Mouse (Mus musculus) olfactory bulb, adult 2 months (tissue): ENCODE results near the gene Apbb2. TPM values are rescaled to one million over a fixed set of nuclear protein-coding genes. Genes with fewer than 3 reads are reported as not detected.

Experiments
- H3K27ac ChIP-seq: fragments of 200-500 bp; 2 replicates; pipeline ENCODE4 v1.5.1; 2012; ENCODE audit warnings: low read depth, low read length; ENCODE audit not compliant: insufficient read depth
- H3K4me1 ChIP-seq: fragments of 200-500 bp; 2 replicates; pipeline ENCODE4 v1.6.1; 2012; ENCODE audit warnings: low read length; ENCODE audit not compliant: control insufficient read depth, insufficient read depth
- H3K4me3 ChIP-seq: fragments of 200-500 bp; 2 replicates; pipeline ENCODE4 v1.5.1; 2012; ENCODE audit warnings: mild to moderate bottlenecking, low read depth, low read length, moderate library complexity; ENCODE audit not compliant: insufficient read depth
- CTCF ChIP-seq: fragments of 200-500 bp; IDR thresholded peaks from 2 replicates; pipeline ENCODE4 v1.5.1; 2012; ENCODE audit warnings: low read depth, mild to moderate bottlenecking, low read length, moderate library complexity; ENCODE audit not compliant: insufficient read depth
- POLR2A ChIP-seq: fragments of 200-500 bp; IDR thresholded peaks from 2 replicates; pipeline ENCODE4 v1.6.1; 2012; ENCODE audit warnings: mild to moderate bottlenecking, low read depth, low read length, moderate library complexity; ENCODE audit not compliant: insufficient read depth
- WGBS: fragments of 180-500 bp; shearing (Covaris S2); methylation state at CpG from one replicate; pipeline ENCODE4 v1.1.7; 2018; 5-methylcytosine and 5-hydroxymethylcytosine counted together
- polyA plus RNA-seq: library from polyadenylated mRNA; stranded (reverse); fragments of >200 nt; gene quantifications from 2 replicates; pipeline ENCODE4 v1.2.4, GENCODE M21; 2012; ENCODE audit warnings: low replicate concordance; ENCODE audit not compliant: missing spikeins, insufficient read depth, insufficient read length

The Apbb2 gene
- polyA plus RNA-seq, 1 experiment, result not detected

DNA sequence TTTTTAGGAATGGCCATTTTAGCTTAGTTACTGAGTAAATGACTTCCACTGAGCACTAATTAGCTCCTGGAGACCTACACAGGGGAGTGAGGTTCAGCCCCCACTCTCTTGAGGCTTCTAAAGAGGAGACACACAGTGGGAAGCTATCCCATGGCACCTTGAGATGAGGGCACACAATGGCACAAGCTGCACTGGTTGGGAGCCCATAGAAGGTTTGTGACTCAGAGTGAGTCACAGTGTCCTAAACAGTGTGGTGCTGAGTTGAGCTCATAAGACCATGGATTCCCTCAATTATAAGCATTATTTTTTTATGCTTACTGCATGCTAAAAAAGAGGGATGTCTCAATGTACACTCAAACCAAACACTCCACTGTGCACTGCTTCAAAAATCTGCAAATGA, 247.5 kb downstream of the Apbb2 start:
- Histone ChIP-seq H3K4me3 (no peak overlapping the region), H3K27ac (no peak overlapping the region), H3K4me1 (peaks cover 3% of the 10 kb centered on the region; the same call in 1 of the 2 replicates)
- no peak for TF ChIP-seq CTCF
- TF ChIP-seq POLR2A, result no peak

DNA sequence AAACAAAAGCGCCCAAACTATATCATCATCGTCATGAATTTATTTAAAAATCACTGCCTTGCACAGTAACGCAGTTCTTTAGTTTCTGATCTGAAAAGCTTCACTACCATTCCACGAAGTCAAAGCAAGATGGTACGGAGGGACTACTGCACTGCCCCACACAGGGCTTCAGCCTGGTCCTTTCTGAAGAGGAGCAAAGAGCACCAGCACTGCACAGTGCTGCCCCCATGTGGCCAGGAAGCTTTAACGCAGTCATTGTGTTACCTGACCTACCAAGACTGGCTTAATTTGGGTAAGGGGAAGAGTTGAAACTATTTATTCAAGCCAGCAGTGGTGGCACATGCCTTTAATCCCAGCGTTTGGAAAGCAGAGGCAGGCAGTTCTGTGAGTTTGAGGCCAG, 249.6 kb downstream of the Apbb2 start:
- H3K4me1 ChIP-seq, result peaks cover 3% of the 10 kb centered on the region; the same call in 1 of the 2 replicates
- H3K27ac ChIP-seq, result no peak overlapping the region
- 50% methylated on average over 7 of the region's 7 CpGs for whole genome bisulfite sequencing
- no peak for TF ChIP-seq POLR2A
- peak; percentile 71 for TF ChIP-seq CTCF
- H3K4me3 ChIP-seq, result no peak overlapping the region

DNA sequence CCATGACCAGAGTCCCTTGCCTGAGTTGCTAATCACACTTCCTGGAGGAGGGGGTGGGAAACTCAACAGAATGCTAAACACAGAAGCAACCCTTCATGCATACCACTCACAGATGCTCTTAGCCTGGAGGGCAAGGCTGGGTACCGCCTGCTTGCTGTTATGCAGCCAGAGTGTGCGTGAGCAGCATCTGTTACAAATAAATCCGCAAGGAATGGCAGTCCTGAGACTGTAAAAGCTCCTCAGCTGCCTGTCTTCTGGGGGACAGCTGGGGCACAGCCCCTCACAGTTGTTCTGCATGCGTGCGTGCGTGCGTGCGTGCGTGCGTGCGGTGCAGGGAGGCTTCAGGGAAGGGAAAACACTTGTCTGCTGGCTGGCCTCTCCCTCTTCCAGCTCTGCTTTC, 250.9 kb downstream of the Apbb2 start:
- Histone ChIP-seq H3K27ac (no peak overlapping the region), H3K4me1 (peaks cover 3% of the 10 kb centered on the region; the same call in 1 of the 2 replicates), H3K4me3 (no peak overlapping the region)
- TF ChIP-seq POLR2A, result no peak
- no peak for TF ChIP-seq CTCF
- WGBS, result 86% methylated on average over 11 of the region's 11 CpGs

DNA sequence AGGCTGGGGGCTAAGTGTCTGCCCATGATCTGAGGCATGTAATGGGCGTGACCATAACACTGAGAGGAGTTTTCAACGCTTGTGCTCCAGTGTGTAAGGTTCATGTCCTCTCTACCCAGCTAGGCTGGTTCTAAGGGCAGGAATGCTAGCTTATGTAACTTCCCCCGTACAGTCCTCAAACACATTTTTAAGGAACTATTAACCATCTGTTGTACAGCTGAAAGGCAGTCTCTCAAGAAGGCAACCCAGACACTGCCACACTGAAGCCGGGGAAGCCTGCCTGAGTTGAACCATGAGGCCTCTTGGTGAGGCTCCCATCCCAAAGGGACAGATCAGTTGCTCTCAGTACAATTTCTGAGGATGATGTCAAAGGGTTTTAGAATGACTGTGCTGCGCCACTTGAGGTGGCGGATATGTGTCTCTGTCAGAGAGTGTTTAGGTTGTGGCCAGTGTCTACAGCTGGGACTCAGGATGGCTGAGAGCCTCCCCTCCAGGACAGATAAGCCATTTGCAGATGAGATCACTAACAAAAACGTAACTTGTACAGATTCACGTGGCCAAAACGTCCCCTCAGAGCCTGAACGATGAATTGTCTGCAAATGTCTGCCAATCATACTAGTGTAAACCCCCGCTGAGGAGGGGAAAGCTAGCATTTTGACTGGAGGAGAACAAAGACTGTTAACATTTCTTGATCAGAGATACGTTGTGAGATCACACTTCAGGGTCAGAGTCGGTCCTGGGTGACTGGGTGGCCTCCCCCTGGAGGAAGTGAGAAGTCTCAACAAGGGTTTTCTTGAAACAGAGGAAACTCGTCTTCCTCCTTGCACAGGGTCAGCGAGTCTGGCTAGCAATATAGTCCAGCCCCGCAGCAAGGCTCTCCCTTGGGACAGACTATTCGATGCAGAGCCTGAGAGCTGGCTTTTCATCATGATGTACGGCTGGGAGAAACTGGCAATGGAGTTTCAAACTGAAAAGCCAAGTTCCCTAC, 255.0 kb downstream of the Apbb2 start:
- WGBS, result 84% methylated on average over 18 of the region's 18 CpGs

DNA sequence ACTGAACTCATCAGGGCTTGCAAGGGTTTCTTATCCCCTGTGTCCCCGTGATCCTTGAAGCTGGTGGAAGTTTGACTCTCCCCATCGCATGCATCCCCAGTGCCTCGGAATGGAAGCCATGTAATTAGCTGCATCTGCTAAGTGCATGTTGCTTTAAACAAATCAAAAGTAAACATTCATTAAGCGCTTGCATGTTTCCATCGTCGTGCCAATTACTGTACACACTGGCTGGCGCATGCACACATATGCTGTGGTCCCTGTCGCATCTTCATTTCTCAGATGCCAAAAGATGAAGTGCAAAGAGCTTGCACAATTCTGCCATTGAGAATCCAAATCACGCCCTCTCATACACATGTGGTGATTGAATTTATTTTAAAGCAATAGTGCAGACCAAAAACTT, 257.8 kb downstream of the Apbb2 start:
- WGBS, result 24% methylated on average over 9 of the region's 9 CpGs
- peaks cover 12% of the 10 kb centered on the region for H3K4me1 ChIP-seq
- no peak overlapping the region for H3K4me3 ChIP-seq
- H3K27ac ChIP-seq, result no peak overlapping the region
- TF ChIP-seq POLR2A, result no peak
- TF ChIP-seq CTCF, result no peak

More for the DNA sequence above, 255.0 kb downstream of the Apbb2 start:
- peaks cover 12% of the 10 kb centered on the region for H3K4me1 ChIP-seq
- no peak overlapping the region for H3K4me3 ChIP-seq
- H3K27ac ChIP-seq, result no peak overlapping the region
- no peak for TF ChIP-seq POLR2A
- TF ChIP-seq CTCF, result no peak

DNA sequence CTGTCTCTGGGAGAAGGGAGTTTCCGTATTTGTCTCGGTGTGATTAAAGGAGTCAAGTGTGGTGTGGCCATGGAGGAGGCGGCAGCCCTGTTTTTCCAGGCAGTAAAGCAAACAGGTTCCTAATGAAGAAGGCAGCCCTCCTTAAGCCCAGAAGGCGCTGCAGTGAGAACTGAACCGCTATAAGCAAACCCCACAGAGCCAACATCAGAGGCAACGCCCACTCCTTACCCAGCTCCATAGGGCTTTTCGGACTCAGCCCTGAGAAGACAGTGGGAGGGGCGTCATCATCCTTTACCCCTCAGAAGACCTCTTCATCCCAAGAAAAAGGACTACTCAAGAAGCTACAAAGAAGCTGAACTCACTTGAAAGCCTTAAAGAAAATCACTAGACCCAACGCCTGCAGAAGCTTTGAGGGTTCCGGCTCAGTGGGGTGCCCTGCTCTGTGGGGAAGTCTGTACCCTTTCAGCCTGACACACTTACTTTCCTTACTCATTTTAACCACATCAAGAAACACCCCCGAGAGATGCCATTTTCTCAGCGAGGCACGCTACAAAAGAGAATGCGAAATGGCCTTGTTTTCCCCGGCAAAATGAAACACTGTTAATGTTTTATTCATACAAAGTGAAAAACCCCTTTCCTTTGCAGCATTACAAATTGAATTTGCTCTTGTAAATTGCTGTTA, 258.7 kb downstream of the Apbb2 start:
- 45% methylated on average over 15 of the region's 15 CpGs for WGBS
- TF ChIP-seq CTCF (no peak), POLR2A (no peak)
- Histone ChIP-seq H3K27ac (no peak overlapping the region), H3K4me1 (peaks cover 12% of the 10 kb centered on the region), H3K4me3 (no peak overlapping the region)

DNA sequence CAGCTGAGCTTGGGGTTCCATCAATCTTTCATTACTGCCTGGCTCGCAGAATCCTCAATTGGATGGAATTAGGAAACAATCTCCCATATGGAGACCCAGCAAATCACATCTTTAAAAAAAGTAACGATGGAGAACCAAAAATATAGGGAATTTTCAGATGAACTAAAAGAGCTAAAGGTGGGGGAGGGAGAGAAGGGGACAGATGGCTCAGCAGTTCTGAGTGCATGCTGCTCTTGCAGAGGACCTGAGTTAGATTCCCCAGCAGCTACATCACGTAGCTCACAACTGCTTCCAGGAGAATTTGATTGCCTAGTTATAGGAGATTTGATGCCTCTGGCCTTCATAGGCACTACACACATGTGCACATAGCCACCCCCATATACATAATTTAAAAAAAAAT, 263.4 kb downstream of the Apbb2 start:
- WGBS, result 96% methylated on average over 3 of the region's 3 CpGs
- peaks cover 7% of the 10 kb centered on the region; the same call in 1 of the 2 replicates for H3K4me1 ChIP-seq
- TF ChIP-seq POLR2A (no peak), CTCF (no peak)
- H3K27ac ChIP-seq, result no peak overlapping the region
- H3K4me3 ChIP-seq, result no peak overlapping the region

DNA sequence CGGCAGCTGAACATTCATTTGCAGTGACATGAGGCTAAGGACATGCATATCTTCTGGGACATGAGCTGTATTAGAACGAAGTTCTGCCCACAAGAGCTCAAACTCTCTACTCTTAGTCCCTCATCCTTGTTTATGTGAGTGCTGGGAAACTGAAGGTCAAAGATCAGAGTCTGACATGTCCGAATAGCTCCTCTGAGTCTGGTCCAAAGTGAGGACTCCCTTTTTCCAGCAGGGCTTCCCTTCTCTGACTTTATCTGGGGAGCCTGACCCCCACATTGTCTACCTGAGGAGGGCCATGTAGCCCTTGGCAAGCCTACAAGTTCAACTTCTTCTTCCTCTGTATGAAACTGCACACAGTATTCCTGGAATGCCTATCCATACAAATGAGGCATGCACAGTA, 264.7 kb downstream of the Apbb2 start:
- no peak overlapping the region for H3K4me3 ChIP-seq
- TF ChIP-seq POLR2A, result no peak
- no peak for TF ChIP-seq CTCF
- no peaks in the 10 kb centered on the region for H3K4me1 ChIP-seq
- 87% methylated on average over 3 of the region's 3 CpGs for WGBS
- H3K27ac ChIP-seq, result no peak overlapping the region

DNA sequence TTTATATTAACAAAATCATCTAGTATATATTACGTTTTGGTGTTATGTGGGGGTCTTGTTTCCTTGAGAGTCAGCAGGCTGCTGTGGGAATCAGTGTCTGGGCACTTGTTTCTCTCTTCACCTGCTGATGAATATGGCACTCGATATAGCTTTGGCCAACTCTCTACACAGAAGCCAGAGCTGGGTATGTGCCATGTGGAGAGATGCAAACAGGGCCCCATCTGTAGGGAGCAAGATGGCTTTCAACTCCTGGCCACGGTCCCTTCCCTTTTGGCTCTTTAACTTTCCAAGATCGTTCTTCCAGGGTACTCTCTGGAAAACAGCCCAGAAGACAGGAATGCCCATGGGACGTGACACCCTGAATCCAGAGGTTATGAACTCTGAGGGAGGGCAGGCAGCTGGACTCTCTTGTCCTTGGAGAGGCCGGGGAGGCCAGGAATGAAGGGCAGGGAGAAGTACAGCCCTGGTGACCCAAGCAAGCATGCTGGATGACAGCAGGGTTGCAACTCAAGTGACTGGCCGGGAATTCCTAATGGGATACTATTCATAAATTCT, 266.7 kb downstream of the Apbb2 start:
- H3K27ac ChIP-seq, result no peak overlapping the region
- H3K4me1 ChIP-seq, result no peaks in the 10 kb centered on the region
- no peak for TF ChIP-seq CTCF
- TF ChIP-seq POLR2A, result no peak
- no peak overlapping the region for H3K4me3 ChIP-seq
- 78% methylated on average over 7 of the region's 7 CpGs for WGBS
